Mouse (Mus musculus) midbrain, embryonic 11.5 days (tissue): ENCODE data around the gene Birc5. TPM values are rescaled to one million over a fixed set of nuclear protein-coding genes. Genes with fewer than 3 reads are reported as not detected.
A peak's percentile ranks its signal among the peaks of the same experiment; 100 is the strongest.

ENCODE experiments used
- ATAC-seq: fragments of 200-750 bp; cut with Nextera tagmentation; 2 replicates; pipeline ENCODE4 v1.8.0; 2017; ENCODE audit warnings: moderate TSS enrichment, moderate library complexity; ENCODE audit not compliant: low FRiP score
- DNase-seq: peaks from one replicate; pipeline ENCODE4 v3.0.0; 2015; ENCODE audit warnings: low spot score; ENCODE audit errors: missing footprints
- H3K27ac ChIP-seq: fragments of 300-500 bp; sonication (generic); 2 replicates; pipeline ENCODE4 v1.5.1; 2014; ENCODE audit warnings: low read depth, low read length
- H3K27me3 ChIP-seq: fragments of 300-500 bp; sonication (generic); 2 replicates; pipeline ENCODE4 v1.6.1; 2014; ENCODE audit warnings: mild to moderate bottlenecking, low read length, moderate library complexity, mixed read lengths; ENCODE audit not compliant: control insufficient read depth, insufficient read depth
- H3K36me3 ChIP-seq: fragments of 300-500 bp; sonication (generic); 2 replicates; pipeline ENCODE4 v1.6.1; 2014; ENCODE audit warnings: mild to moderate bottlenecking, low read length, moderate library complexity, mixed read lengths; ENCODE audit not compliant: control insufficient read depth, insufficient read depth
- H3K4me1 ChIP-seq: fragments of 300-500 bp; sonication (generic); 2 replicates; pipeline ENCODE4 v1.6.1; 2014; ENCODE audit warnings: low read length; ENCODE audit not compliant: control insufficient read depth, insufficient read depth
- H3K4me2 ChIP-seq: fragments of 300-500 bp; sonication (generic); 2 replicates; pipeline ENCODE4 v1.6.1; 2014; ENCODE audit warnings: mild to moderate bottlenecking, moderate library complexity
- H3K4me3 ChIP-seq: fragments of 300-500 bp; sonication (generic); 2 replicates; pipeline ENCODE4 v1.5.1; 2014; ENCODE audit warnings: low read depth, low read length
- H3K9ac ChIP-seq: fragments of 300-500 bp; sonication (generic); 2 replicates; pipeline ENCODE4 v1.6.1; 2014; ENCODE audit warnings: low read length
- H3K9me3 ChIP-seq: fragments of 300-500 bp; sonication (generic); 2 replicates; pipeline ENCODE4 v1.6.1; 2016; ENCODE audit warnings: low read length; ENCODE audit not compliant: control insufficient read depth
- WGBS: fragments of 180-500 bp; shearing (Covaris S2); extraction: QIAGEN DNeasy Blood & Tissue Kit; methylation state at CpG from one replicate; pipeline ENCODE4 v1.1.7; 2014; 5-methylcytosine and 5-hydroxymethylcytosine counted together
- polyA plus RNA-seq: library from polyadenylated mRNA; unstranded; fragments of >200 nt; fragmentation: Nextera tagmentation; extraction: Ambion mirVana; gene quantifications from 2 replicates; pipeline ENCODE4 v1.2.1, GENCODE M21; 2014

Birc5 gene
- polyA plus RNA-seq, 1 experiment from 2014 or later = 346 TPM

DNA sequence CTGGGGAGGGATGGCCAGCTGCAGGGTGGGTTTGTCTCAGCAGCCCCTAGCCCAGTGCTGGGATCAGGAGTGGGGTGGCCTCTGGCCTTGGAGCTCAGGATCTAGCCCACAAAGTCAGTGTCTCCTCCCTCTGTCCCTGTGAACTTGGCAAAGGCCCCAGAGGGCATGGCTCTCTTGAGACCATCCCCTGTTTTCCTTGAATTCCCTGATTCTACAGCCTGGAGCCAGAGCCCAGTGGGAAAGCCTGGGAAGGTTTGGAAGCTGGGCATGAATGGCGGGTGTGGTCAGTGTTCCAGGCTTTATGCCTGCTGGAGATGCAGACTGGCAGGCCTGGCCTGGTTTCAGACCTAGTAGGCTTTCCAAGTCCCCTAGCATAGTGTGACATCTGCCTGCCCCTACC, 33.2 kb downstream of the Birc5 start:
- no peak overlapping the region for H3K4me3 ChIP-seq
- DNase-seq (no peak), ATAC-seq (no peak)
- H3K4me1 ChIP-seq = peaks cover 7% of the 10 kb centered on the region; the same call in 1 of the 2 replicates
- no peak overlapping the region for H3K27ac ChIP-seq
- no peaks in the 10 kb centered on the region for H3K9me3 ChIP-seq
- H3K4me2 ChIP-seq = no peak overlapping the region
- H3K36me3 ChIP-seq = no peaks in the 10 kb centered on the region
- no peak overlapping the region for H3K9ac ChIP-seq
- H3K27me3 ChIP-seq = no peaks in the 10 kb centered on the region
- 59% methylated on average over 1 of the region's 1 CpGs for WGBS

DNA sequence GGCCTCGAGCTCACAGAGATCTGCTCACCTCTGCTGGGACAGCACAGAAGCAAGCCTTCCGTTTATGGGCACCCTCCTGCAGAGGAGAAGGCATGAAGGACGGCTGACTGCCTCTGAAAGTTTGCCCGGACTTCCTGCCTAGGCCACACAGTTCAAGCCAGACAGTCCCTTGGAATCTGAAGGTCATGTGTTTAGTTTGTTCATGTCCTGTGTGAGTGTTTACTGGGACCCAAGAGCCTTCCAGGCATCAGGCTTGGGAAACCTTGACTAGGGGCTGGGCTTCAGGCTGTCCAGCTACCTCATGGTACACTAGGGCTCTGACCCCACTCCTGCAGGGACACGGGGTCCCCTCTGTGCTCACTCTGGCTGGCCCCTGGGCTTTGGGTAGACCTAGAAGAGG, 36.9 kb downstream of the Birc5 start:
- Histone ChIP-seq H3K27me3 (peaks cover 5% of the 10 kb centered on the region; the same call in 1 of the 2 replicates), H3K9me3 (no peaks in the 10 kb centered on the region), H3K9ac (no peak overlapping the region), H3K36me3 (no peaks in the 10 kb centered on the region), H3K4me3 (no peak overlapping the region), H3K4me2 (no peak overlapping the region), H3K27ac (no peak overlapping the region), H3K4me1 (peaks cover 31% of the 10 kb centered on the region)
- DNase-seq (no peak), ATAC-seq (no peak)
- WGBS = 69% methylated on average over 5 of the region's 5 CpGs

DNA sequence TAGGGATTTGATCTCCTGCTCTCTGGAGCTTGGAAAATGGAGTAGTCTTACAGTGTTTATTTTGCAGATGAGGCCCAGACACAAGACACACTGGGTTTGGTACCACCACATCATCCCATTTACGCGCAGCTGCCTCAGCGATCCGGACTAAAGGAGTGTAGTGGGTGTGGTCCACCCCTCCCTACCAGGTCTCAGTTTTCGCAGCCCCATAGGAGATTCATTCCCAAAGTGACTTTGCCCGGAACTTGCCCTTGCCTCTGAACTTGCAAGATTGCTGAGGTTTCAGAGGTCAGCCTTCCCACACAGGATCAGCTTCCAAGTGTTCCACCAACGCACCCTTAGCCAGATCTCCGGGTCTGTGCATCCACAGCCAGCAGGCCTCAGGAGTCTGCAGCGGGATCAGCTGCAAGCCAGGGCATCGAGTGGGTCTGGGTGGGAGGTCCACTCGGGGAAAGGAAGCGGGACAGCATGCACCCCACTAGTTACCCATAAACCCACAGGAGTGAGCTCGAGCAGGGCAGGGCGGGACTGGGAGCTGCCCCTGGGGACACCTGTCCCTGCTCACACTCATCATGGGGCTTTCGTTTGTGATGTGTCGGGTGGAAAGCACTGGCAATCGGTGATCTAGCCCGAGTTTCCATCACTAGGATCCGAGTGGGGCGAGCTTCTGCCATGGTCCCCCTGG, 39.3 kb downstream of the Birc5 start:
- Histone ChIP-seq H3K4me2 (peak overlapping the region; percentile 49), H3K27me3 (peaks cover 5% of the 10 kb centered on the region; the same call in 1 of the 2 replicates), H3K4me3 (no peak overlapping the region; the same call in 1 of the 2 replicates), H3K4me1 (peaks cover 34% of the 10 kb centered on the region), H3K9ac (peak overlapping the region; percentile 54; the same call in 1 of the 2 replicates), H3K36me3 (no peaks in the 10 kb centered on the region), H3K27ac (no peak overlapping the region; the same call in 1 of the 2 replicates), H3K9me3 (no peaks in the 10 kb centered on the region)
- WGBS = 13% methylated on average over 20 of the region's 20 CpGs
- DNase-seq = peak; percentile 91
- no peak; the same call in 1 of the 2 replicates for ATAC-seq

DNA sequence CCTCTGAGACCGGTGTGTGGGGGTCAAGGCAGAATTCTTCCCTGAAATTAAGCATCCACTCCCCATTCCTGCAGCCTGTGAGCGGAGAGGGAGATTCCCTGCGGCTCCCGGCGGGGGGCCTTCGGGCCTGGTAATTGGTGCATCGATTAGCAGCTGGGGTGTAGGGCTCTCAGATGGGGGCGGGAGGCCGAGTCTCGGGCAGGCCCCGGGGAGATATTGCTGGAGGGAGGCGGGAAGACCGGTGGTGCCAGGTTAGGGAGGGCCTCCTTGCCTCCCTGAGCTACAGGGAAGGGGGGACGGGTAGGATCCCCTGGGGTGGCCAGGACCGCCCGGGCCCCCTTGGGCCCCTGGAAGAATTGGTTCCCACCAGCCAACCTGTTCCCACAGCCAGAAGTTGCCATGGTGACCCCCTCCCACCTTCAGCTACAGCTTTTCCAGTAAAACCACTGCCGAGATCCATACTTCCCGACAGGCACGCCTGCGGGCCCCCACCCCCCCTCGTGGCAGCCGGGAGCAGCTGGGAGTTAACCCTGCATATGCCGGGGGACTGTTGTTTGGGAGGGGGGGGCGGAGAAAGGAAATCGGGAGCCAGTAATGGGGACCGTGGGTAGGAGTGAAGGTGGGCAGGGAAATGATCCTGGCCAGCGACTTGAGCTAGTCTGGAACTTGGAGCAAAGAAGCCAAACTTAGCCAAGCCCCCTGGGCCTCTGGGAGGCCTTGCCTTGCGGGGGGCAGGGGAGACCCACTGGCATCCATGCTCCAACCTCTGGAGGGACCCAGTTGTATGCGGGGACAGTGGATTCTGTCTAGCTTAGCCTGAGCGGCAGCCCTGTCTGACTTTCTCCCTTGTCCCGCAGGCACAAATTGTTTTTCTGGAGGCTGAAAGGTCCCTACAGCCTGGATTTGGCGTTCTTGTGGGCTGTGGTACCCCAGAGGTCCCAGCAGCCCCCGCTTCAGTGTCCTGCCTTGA, 40.1 kb downstream of the Birc5 start:
- ATAC-seq = peak; percentile 47
- Histone ChIP-seq H3K9ac (peak overlapping the region; percentile 54), H3K9me3 (no peaks in the 10 kb centered on the region), H3K4me2 (peak overlapping the region; percentile 49), H3K4me3 (peak overlapping the region; percentile 20), H3K27me3 (peaks cover 5% of the 10 kb centered on the region; the same call in 1 of the 2 replicates), H3K36me3 (no peaks in the 10 kb centered on the region), H3K27ac (peak overlapping the region; percentile 63), H3K4me1 (peaks cover 34% of the 10 kb centered on the region)
- DNase-seq = peak; percentile 95
- WGBS = 3% methylated on average over 33 of the region's 33 CpGs

DNA sequence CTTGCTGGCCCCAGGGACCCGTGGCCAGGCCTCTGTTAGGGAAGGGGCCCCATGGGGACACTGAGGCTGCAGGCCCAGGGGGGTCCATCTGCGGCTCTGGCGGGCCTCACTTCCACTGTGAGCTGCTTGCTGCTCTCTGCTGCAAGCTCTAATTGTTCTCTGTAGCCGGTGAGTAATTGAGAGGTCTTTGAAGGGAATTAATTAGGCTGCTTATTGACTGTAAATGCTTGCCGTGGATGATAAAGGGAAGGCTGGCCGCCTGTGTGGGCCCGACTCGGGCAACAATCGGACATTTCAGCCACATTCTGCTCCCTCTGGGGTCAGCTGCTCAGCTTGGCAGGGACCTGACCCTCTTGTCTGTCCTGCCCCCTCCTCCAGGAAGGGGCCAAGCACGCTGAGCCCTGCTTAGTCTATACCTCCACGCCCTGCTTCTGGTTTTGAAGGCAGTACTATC, 40.9 kb downstream of the Birc5 start:
- peaks cover 34% of the 10 kb centered on the region for H3K4me1 ChIP-seq
- 5% methylated on average over 11 of the region's 11 CpGs for WGBS
- H3K36me3 ChIP-seq = no peaks in the 10 kb centered on the region
- DNase-seq = peak; percentile 93
- H3K4me3 ChIP-seq = no peak overlapping the region
- no peaks in the 10 kb centered on the region for H3K9me3 ChIP-seq
- peaks cover 5% of the 10 kb centered on the region for H3K27me3 ChIP-seq
- H3K4me2 ChIP-seq = peak overlapping the region; percentile 49; the same call in 1 of the 2 replicates
- peak overlapping the region; percentile 63 for H3K27ac ChIP-seq
- ATAC-seq = peak; percentile 33
- H3K9ac ChIP-seq = peak overlapping the region; percentile 54

DNA sequence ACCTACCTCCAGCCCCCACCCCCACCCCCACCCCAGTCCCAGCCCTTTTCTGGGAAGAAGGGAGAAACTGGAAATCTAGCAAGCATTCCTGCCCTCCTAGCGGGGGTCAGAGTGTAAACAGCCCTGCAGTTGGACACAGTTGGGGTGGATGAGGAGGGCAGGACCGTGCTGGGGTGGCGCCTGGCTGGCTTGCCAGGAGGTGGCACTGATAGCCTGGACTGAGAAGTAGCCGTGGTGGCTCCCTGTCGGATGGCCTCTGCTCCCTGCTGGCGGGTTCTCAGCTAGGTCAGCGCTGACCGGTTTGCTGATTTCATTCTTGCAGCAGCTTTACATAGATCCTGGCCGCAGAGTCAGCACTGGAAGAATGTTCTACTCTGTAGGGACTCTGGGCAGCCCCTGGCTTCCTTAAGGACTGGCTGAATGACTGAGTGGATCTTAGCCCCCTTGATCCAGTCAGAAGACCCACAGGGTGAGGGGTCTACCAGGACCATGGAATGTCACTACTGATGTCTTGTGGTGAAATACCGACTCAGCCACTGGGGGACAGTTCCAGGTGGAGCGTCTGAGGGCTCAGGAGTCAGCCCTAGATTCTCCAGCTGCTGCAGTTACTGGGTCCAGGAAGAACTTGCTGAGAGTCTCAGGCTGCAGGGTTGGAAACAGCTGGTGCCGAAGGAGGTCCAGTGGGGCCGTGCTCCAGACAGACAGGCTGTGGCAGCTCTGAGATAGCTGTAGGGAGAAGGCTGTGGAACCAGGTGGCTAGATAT, 41.6 kb downstream of the Birc5 start:
- DNase-seq (no peak), ATAC-seq (peak; percentile 41; the same call in 1 of the 2 replicates)
- H3K4me1 ChIP-seq = peaks cover 34% of the 10 kb centered on the region
- no peak overlapping the region for H3K4me2 ChIP-seq
- WGBS = 17% methylated on average over 13 of the region's 13 CpGs
- no peak overlapping the region for H3K27ac ChIP-seq
- H3K9ac ChIP-seq = 0 out of 2 replicates have a peak overlapping the region, but pooled peaks have one; percentile 21
- H3K36me3 ChIP-seq = no peaks in the 10 kb centered on the region
- H3K9me3 ChIP-seq = no peaks in the 10 kb centered on the region
- H3K27me3 ChIP-seq = peaks cover 5% of the 10 kb centered on the region
- no peak overlapping the region for H3K4me3 ChIP-seq

DNA sequence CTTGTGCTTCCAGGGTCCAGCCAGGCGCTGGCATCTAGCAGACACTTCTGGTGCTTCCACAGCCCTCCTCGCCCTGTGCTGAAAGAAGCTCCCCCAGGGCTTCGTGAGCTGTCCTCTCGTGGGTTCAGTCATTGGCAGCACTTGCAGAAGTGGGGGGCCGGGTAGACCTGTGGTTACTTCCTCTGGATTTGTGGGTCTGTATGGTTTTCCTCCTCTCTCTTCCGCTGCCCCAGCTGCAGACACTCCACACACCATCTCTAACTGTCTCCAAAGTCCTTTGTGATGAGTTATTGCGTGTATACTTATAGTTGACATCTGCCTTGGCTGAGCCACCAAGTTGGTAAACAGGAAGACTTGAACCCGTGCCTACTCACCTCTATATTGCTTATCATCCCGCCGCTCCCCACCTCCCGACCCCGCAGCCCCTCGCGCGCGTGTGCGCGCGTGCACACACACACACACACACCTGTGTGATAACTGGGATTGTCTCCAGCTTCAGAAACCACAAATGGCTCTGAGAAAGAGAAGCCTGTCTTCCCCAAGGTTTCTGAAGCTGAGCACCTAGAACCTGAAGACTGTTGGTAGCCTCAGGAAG, 42.6 kb downstream of the Birc5 start:
- Histone ChIP-seq H3K36me3 (no peaks in the 10 kb centered on the region), H3K27ac (no peak overlapping the region), H3K4me1 (peaks cover 34% of the 10 kb centered on the region), H3K27me3 (peaks cover 5% of the 10 kb centered on the region), H3K9me3 (no peaks in the 10 kb centered on the region), H3K4me2 (no peak overlapping the region), H3K4me3 (no peak overlapping the region), H3K9ac (no peak overlapping the region)
- DNase-seq (no peak), ATAC-seq (no peak)
- WGBS = 94% methylated on average over 19 of the region's 19 CpGs

DNA sequence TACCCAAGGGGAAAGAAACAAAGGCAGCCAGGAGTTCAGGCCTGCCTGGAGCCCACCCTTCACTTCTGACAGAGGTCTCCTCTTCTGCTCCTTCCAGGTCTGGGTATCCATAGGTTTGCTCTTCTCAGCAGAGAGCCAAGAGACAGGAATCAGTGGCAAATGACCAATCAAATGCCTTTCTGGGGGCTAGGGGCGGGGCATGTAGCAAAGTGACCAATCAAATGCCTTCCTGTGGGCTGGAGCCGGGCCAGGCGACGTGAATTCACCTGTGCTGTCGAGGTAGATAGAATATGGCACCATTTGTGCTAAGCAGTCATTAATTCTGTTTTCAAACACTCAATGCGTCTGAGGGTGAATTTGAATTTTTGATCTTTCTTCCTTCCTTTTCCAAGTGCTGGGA, 43.1 kb downstream of the Birc5 start:
- WGBS = 54% methylated on average over 6 of the region's 6 CpGs
- Histone ChIP-seq H3K9ac (no peak overlapping the region), H3K9me3 (no peaks in the 10 kb centered on the region), H3K36me3 (no peaks in the 10 kb centered on the region), H3K4me3 (no peak overlapping the region), H3K27ac (no peak overlapping the region), H3K27me3 (peaks cover 5% of the 10 kb centered on the region), H3K4me2 (no peak overlapping the region), H3K4me1 (peaks cover 34% of the 10 kb centered on the region)
- ATAC-seq = no peak
- DNase-seq = no peak
